Mouse (Mus musculus) small intestine, adult 2 months (tissue): ENCODE data around the gene Sik1. TPM values are rescaled to one million over a fixed set of nuclear protein-coding genes. Genes with fewer than 3 reads are reported as not detected.

Source experiments
- H3K27ac ChIP-seq: fragments of 200-500 bp; 2 replicates; pipeline ENCODE4 v1.5.1; 2012; ENCODE audit warnings: low read depth, low read length, control low read depth, inconsistent platforms; ENCODE audit not compliant: insufficient read depth
- H3K27me3 ChIP-seq: fragments of 200-500 bp; 2 replicates; pipeline ENCODE4 v1.6.1; 2012; ENCODE audit warnings: mild to moderate bottlenecking, moderate library complexity, low read length, inconsistent platforms; ENCODE audit not compliant: control insufficient read depth, insufficient read depth
- H3K36me3 ChIP-seq: fragments of 200-500 bp; 2 replicates; pipeline ENCODE4 v1.6.1; 2012; ENCODE audit warnings: mild to moderate bottlenecking, low read length, control low read depth, inconsistent platforms; ENCODE audit not compliant: control insufficient read depth, insufficient read depth
- H3K4me1 ChIP-seq: fragments of 200-500 bp; 2 replicates; pipeline ENCODE4 v1.6.1; 2012; ENCODE audit warnings: low read length, inconsistent platforms, mixed read lengths; ENCODE audit not compliant: control insufficient read depth, insufficient read depth, insufficient read length
- H3K4me3 ChIP-seq: fragments of 200-500 bp; 2 replicates; pipeline ENCODE4 v1.5.1; 2012; ENCODE audit warnings: low read depth, mild to moderate bottlenecking, control low read depth, inconsistent platforms, low read length, moderate library complexity
- CTCF ChIP-seq: fragments of 200-500 bp; IDR thresholded peaks from 2 replicates; pipeline ENCODE4 v1.5.1; 2012; ENCODE audit warnings: low read depth, mild to moderate bottlenecking, control low read depth, inconsistent platforms, low read length, moderate library complexity, mixed read lengths; ENCODE audit not compliant: insufficient replicate concordance, insufficient read length; ENCODE audit errors: extremely low read depth
- POLR2A ChIP-seq: fragments of 200-500 bp; IDR thresholded peaks from 2 replicates; pipeline ENCODE4 v1.6.1; 2012; ENCODE audit warnings: low read depth, mild to moderate bottlenecking, control low read depth, inconsistent platforms, low read length, moderate library complexity
- WGBS: fragments of 180-500 bp; shearing (Covaris S2); methylation state at CpG from one replicate; pipeline ENCODE4 v1.1.7; 2018; 5-methylcytosine and 5-hydroxymethylcytosine counted together
- polyA plus RNA-seq: library from polyadenylated mRNA; depleted of rRNA; stranded (reverse); fragments of >200 nt; gene quantifications from 2 replicates; pipeline ENCODE4 v1.2.3, GENCODE M21; 2012

The Sik1 gene
- polyA plus RNA-seq, 1 experiment, result 16.9 TPM

DNA sequence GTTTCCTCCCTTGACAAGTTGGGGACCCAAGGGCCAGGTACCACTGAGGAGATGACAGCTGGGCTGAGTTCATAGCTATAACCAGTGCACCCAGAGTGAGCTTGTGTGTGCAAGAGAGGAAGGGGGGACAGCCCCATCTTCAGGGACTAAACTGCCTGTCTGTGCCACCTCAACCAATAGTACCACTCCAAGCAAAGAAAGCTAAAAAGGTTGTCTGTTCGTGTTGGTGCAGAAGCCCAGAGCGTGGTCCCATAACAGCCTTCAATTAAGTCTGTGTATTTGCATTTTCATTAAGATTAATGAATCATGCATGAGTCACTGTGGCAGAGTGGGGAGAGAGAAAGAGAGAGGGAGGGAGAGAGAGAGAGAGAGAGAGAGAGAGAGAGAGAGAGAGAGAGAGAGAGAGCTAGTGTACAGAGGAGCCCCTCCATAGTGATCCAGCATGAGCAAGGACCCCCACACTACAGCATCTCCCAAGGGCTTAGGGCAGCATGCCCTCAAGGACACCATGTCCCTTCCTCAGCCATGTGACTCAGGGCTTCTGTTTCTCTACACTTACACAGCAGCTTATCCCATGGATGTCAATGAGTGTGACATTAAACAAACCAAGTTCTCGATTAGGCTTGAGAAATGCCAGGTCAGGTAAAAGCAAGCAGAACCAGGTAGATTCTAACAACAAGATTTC is 41.5 kb downstream of the Sik1 start:
- H3K27me3 ChIP-seq, result no peaks in the 10 kb centered on the region
- WGBS, result 61% methylated on average over 3 of the region's 3 CpGs
- no peak overlapping the region for H3K4me3 ChIP-seq
- TF ChIP-seq CTCF (no peak), POLR2A (no peak)
- H3K27ac ChIP-seq, result no peak overlapping the region
- no peaks in the 10 kb centered on the region for H3K4me1 ChIP-seq
- H3K36me3 ChIP-seq, result no peaks in the 10 kb centered on the region

DNA sequence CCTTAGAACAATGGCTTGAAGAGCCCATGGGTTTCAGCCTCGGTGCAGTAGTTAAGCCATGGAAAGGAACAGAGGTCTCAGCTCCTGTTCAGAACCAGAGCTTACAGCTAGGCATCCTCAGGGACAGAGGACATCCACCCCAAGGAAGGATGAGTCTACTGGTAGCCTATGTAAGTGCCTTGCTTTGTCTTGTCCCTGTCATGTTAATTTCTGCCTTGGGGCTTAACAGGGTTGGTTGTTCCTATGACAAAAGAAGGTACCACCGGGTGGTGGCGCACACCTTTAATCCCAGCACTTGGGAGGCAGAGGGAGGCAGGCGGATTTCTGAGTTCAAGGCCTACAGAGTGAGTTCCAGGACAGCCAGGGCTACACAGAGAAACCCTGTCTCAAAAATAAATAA is 44.3 kb downstream of the Sik1 start:
- no peak overlapping the region for H3K27ac ChIP-seq
- TF ChIP-seq POLR2A (no peak), CTCF (no peak)
- 74% methylated on average over 4 of the region's 4 CpGs for WGBS
- H3K36me3 ChIP-seq, result no peaks in the 10 kb centered on the region
- no peak overlapping the region for H3K4me3 ChIP-seq
- H3K4me1 ChIP-seq, result no peaks in the 10 kb centered on the region
- no peaks in the 10 kb centered on the region for H3K27me3 ChIP-seq

DNA sequence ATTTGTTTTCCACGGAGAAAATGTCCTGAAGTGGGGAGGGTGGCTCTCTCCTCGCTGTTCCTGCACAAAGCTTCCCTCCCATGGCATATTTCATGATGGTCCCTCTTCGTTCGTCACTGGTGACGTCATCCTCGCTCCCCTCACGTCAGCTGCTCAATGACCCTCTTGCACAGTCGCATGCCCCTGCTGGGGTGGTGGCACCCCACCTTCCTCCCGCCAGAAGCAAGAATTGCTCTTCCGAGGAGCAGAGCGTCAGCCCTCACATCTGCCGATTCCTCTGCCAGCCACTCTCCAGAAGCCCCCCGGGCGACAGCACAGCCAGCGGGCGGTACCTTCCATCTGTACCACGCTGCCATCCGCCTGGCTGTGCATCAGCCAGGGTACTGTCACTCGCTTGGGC is 45.7 kb downstream of the Sik1 start:
- no peak overlapping the region for H3K4me3 ChIP-seq
- H3K27me3 ChIP-seq, result no peaks in the 10 kb centered on the region
- WGBS, result 75% methylated on average over 19 of the region's 19 CpGs
- no peak overlapping the region for H3K27ac ChIP-seq
- no peaks in the 10 kb centered on the region for H3K36me3 ChIP-seq
- no peaks in the 10 kb centered on the region for H3K4me1 ChIP-seq
- TF ChIP-seq CTCF (no peak), POLR2A (no peak)

DNA sequence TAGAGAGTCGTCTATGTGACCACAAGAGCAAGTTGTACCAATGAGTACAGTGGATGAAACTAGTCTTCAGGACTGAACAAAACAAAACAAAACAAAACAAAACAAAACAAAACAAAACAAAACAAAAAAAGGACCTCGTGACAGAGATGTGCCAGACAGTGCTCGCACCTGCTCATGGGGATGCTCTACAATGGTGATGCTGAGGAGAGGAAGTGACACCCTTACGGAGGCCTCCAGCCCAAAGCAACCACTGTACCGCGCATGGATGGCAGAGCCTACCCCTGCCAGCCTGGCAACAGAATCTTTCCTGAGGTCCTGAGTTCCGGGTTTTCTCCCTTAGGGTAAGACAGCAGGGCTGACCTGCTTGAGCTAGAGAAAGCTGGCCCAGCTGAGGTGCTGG is 46.5 kb downstream of the Sik1 start:
- no peak overlapping the region for H3K4me3 ChIP-seq
- H3K27me3 ChIP-seq, result no peaks in the 10 kb centered on the region
- H3K4me1 ChIP-seq, result no peaks in the 10 kb centered on the region
- H3K27ac ChIP-seq, result no peak overlapping the region
- TF ChIP-seq CTCF (no peak), POLR2A (no peak)
- no peaks in the 10 kb centered on the region for H3K36me3 ChIP-seq
- WGBS, result 89% methylated on average over 7 of the region's 7 CpGs

DNA sequence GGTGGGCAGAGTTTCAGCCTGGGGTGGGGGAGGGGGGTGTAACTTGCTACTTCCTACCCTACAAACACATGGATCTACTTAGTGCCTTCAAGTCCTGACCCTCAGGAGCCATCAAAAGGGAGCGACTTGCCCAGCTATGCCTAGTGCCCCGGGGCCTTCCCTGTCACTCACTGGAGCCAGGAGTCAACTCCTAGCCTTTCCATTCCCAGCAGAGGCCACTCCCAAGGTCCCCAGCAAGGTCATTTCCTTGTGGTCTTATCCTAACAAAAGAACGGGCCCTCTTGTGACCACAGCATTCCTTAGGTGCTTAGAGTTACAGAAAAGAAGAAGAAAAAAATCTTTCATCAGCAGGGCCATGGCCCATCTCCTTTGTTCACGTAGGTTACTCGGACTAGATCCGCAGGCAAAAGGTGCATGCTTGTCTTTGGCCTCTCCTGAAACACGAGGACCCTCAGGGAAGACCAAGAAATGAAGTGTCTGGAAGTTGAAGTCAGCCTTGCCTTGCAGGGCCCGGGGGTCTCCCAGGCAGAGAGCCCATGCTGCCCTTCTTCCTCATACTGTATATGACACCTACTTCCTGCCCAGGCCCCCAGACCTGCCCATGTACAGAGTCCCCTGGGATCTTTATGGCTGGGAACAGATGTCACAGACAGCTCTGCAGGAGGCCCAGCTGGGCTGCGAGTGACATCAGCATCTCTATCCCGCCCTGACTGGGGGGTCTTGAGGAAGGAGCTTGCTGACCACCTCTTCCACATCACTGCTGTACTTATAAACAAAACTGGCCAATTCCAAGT is 47.3 kb downstream of the Sik1 start:
- WGBS, result 60% methylated on average over 10 of the region's 10 CpGs
- no peak for TF ChIP-seq POLR2A
- no peak for TF ChIP-seq CTCF
- Histone ChIP-seq H3K4me3 (no peak overlapping the region), H3K4me1 (no peaks in the 10 kb centered on the region), H3K27me3 (no peaks in the 10 kb centered on the region), H3K36me3 (no peaks in the 10 kb centered on the region), H3K27ac (no peak overlapping the region)

DNA sequence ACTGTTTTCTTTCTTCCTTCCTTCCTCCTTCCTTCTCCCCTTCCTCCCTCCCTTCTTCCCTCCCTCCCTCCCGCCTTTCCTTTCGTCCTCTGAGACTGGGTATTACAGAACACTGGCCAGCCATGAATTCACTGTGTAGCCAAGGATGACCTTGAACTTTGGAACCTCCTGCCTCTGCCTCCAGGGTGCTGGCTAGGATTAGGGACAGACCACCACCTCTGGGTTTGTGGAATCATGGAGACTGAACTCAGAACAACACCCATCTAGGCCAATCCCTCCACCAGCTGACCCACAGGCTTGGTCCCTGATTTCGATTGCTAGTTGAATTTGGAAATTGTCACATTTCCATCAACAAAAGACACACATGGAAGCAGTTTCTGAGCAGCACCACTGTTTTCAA is 49.1 kb downstream of the Sik1 start:
- Histone ChIP-seq H3K4me1 (no peaks in the 10 kb centered on the region), H3K27me3 (no peaks in the 10 kb centered on the region), H3K27ac (no peak overlapping the region), H3K36me3 (no peaks in the 10 kb centered on the region), H3K4me3 (no peak overlapping the region)
- TF ChIP-seq CTCF (no peak), POLR2A (no peak)
- WGBS, result 57% methylated on average over 3 of the region's 3 CpGs

DNA sequence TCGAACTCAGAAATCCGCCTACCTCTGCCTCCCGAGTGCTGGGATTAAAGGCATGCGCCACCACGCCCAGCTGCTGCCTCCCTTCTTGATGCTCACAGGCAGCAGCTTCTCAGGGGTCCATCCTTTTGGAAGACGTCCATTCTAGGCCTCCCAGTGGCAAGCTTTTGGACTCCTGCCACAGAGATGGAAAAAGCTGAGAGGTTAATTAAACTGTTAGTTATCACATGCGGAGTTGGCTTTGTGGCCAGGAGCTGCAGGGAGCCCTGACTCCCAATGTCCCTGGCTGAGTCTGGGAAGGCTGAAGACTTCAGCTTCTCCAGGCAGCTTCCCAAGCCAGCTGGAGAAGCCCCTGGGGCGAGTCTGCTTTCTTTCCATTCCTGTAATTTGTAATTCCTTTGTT is 49.6 kb downstream of the Sik1 start:
- TF ChIP-seq CTCF, result no peak
- 65% methylated on average over 8 of the region's 8 CpGs for WGBS
- H3K4me1 ChIP-seq, result no peaks in the 10 kb centered on the region
- H3K27ac ChIP-seq, result no peak overlapping the region
- no peak overlapping the region for H3K4me3 ChIP-seq
- no peaks in the 10 kb centered on the region for H3K27me3 ChIP-seq
- no peaks in the 10 kb centered on the region for H3K36me3 ChIP-seq
